Mouse (Mus musculus) forebrain, embryonic 10.5 days (tissue): ENCODE measurements around the gene Phc2. TPM values are rescaled to one million over a fixed set of nuclear protein-coding genes. Genes with fewer than 3 reads are reported as not detected.
"Not testable (repeated sequence)": the region's sequence is repeated elsewhere in the genome, so short reads cannot be mapped to it uniquely, and the experiment has no call there.

Source experiments
- DNase-seq: peaks from one replicate; pipeline ENCODE4 v3.0.0-alpha.2; 2017; ENCODE audit warnings: low spot score; ENCODE audit errors: extremely low spot score
- H3K27ac ChIP-seq: fragments of 300-500 bp; sonication (generic); 2 replicates; pipeline ENCODE4 v1.5.1; 2016; ENCODE audit warnings: mild to moderate bottlenecking
- H3K27me3 ChIP-seq: fragments of 300-500 bp; sonication (generic); 2 replicates; pipeline ENCODE4 v1.6.1; 2016; ENCODE audit warnings: mild to moderate bottlenecking; ENCODE audit not compliant: poor library complexity, severe bottlenecking
- H3K36me3 ChIP-seq: fragments of 300-500 bp; sonication (generic); replicated peaks from 2 replicates; pipeline ENCODE4 v1.6.1; 2016; ENCODE audit warnings: mild to moderate bottlenecking, moderate library complexity
- H3K4me1 ChIP-seq: fragments of 300-500 bp; sonication (generic); 2 replicates; pipeline ENCODE4 v1.6.1; 2016
- H3K4me3 ChIP-seq: fragments of 300-500 bp; sonication (generic); 2 replicates; pipeline ENCODE4 v1.5.1; 2016; ENCODE audit warnings: mild to moderate bottlenecking, moderate library complexity
- H3K9me3 ChIP-seq: fragments of 300-500 bp; sonication (generic); 2 replicates; pipeline ENCODE4 v1.6.1; 2016; ENCODE audit warnings: mild to moderate bottlenecking, moderate library complexity
- WGBS: fragments of 180-500 bp; shearing (Covaris S2); methylation state at CpG from one replicate; pipeline ENCODE4 v1.1.7; 2016; 5-methylcytosine and 5-hydroxymethylcytosine counted together
- polyA plus RNA-seq: library from polyadenylated mRNA; unstranded; fragments of >200 nt; fragmentation: Nextera tagmentation; extraction: Ambion mirVana; gene quantifications from 2 replicates; pipeline ENCODE4 v1.2.1, GENCODE M21; 2016

Gene Phc2
- polyA plus RNA-seq = 23.3 and 23.4 TPM in 2 replicates

GRCm38 (mm10) chr4:128654505-128655381, at the start of gene Phc2:
Gene Phc2 (plus strand): TSS chr4:128654702.
- Histone ChIP-seq H3K4me1 (peaks cover 46% of the 10 kb centered on the region), H3K27ac (peak within 1 kb of the TSS; percentile 79), H3K4me3 (peak within 1 kb of the TSS; percentile 71), H3K36me3 (no peaks in the 10 kb centered on the region), H3K27me3 (peaks cover 51% of the 10 kb centered on the region), H3K9me3 (no peaks in the 10 kb centered on the region)
- under 1% methylated on average over 85 of the region's 85 CpGs for WGBS
- peak; percentile 97 for DNase-seq

GRCm38 (mm10) chr4:128606586-128606985, 47.9 kb upstream of the Phc2 start:
- H3K27me3 ChIP-seq = no peaks in the 10 kb centered on the region
- H3K4me3 ChIP-seq = no peak overlapping the region
- H3K9me3 ChIP-seq = no peaks in the 10 kb centered on the region
- peaks cover 49% of the 10 kb centered on the region for H3K36me3 ChIP-seq
- 98% methylated on average over 7 of the region's 7 CpGs for WGBS
- peaks cover 25% of the 10 kb centered on the region for H3K4me1 ChIP-seq
- no peak for DNase-seq
- H3K27ac ChIP-seq = no peak overlapping the region

- Histone ChIP-seq H3K9me3 (no peaks in the 10 kb centered on the region), H3K27ac (no peak overlapping the region), H3K27me3 (no peaks in the 10 kb centered on the region), H3K4me1 (peaks cover 25% of the 10 kb centered on the region), H3K4me3 (no peak overlapping the region), H3K36me3 (peaks cover 39% of the 10 kb centered on the region)
- no peak for DNase-seq
- WGBS = 93% methylated on average over 11 of the region's 11 CpGs
These were observed 46.8 kb upstream of the Phc2 start for GRCm38 (mm10) chr4:128607661-128608060.

GRCm38 (mm10) chr4:128609276-128609924, 45.1 kb upstream of the Phc2 start:
- no peak for DNase-seq
- WGBS = 13% methylated on average over 27 of the region's 27 CpGs
- peak overlapping the region; percentile 89 for H3K27ac ChIP-seq
- H3K27me3 ChIP-seq = no peaks in the 10 kb centered on the region
- H3K9me3 ChIP-seq = no peaks in the 10 kb centered on the region
- peaks cover 21% of the 10 kb centered on the region for H3K36me3 ChIP-seq
- H3K4me1 ChIP-seq = peaks cover 25% of the 10 kb centered on the region
- peak overlapping the region; percentile 85 for H3K4me3 ChIP-seq

DNA sequence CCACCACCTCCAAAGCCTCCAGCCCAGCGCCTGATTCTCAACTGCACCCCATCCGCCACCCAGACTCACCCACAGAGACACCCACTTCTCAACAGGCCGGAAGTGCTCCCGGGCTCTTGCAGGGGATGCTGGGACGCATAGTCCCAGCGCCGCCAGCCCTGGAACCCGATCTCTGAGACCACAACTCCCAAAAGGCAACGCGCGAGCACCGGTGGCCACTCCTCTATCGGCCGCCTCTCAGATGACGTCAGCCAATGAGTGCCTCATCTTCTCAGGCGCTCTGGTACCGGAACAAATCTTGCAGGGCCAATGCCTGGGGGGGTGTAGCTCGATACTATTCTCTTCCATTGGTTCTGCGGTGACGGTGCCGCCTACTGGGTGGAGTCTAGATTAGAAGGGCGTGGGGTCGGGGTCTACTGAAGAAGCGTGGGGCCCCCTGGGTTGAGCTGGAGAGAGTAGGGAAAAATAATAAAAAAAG, 44.5 kb upstream of the Phc2 start, which contains the start of gene Zscan20:
Zscan20 (minus strand) TSS at position 174 of the 478 bp plus-strand sequence.
- peak within 1 kb of the TSS; percentile 89 for H3K27ac ChIP-seq
- H3K9me3 ChIP-seq = no peaks in the 10 kb centered on the region
- peaks cover 25% of the 10 kb centered on the region for H3K4me1 ChIP-seq
- H3K27me3 ChIP-seq = no peaks in the 10 kb centered on the region
- DNase-seq = peak; percentile 97
- H3K36me3 ChIP-seq = peaks cover 17% of the 10 kb centered on the region; the same call in 1 of the 2 replicates
- peak within 1 kb of the TSS; percentile 85 for H3K4me3 ChIP-seq
- under 1% methylated on average over 24 of the region's 24 CpGs for WGBS

DNA sequence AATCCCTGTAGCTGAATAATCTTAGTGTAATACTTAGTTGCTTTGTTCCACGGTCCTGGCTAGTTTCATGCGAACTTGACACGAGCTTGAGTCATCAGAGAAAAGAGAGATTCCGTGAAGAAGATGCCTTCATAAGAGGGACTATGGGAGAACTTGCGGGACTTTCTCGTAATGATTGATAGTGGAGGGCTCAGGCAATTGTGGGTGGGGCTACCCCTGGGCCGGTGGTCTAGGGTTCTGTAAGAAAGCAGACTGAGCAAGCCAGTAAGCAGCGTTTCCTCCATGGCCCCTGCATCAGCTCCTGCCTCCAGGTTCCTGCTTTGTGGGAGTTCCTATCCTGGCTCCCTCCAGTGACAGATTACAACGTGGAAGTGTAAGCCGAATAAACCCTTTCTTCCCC, 43.8 kb upstream of the Phc2 start:
- peaks cover 4% of the 10 kb centered on the region for H3K27me3 ChIP-seq
- no peak for DNase-seq
- no peaks in the 10 kb centered on the region for H3K9me3 ChIP-seq
- peaks cover 17% of the 10 kb centered on the region; the same call in 1 of the 2 replicates for H3K36me3 ChIP-seq
- 0 out of 2 replicates have a peak overlapping the region, but pooled peaks have one; percentile 35 for H3K27ac ChIP-seq
- 38% methylated on average over 10 of the region's 10 CpGs for WGBS
- H3K4me1 ChIP-seq = peaks cover 25% of the 10 kb centered on the region
- peak overlapping the region; percentile 85 for H3K4me3 ChIP-seq

DNA sequence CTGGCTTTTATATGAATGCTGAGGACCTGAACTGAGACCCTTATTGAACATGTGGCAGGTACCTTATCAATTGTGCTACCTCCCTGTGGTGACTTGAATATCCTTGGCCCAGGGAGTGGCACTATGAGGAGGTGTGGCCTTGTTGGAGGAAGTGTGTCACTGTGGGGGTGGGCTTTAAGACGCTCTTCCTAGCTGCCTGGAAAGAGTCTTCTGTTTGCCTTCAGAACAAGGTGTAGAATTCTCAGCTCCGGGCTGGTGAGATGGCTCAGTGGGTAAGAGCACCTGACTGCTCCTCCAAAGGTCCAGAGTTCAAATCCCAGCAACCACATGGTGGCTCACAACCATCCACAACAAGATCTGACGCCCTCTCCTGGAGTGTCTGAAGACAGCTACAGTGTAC, 42.8 kb upstream of the Phc2 start:
- not testable (repeated sequence) for H3K4me3 ChIP-seq, H3K9me3 ChIP-seq, H3K27ac ChIP-seq, DNase-seq
- WGBS = 82% methylated on average over 3 of the region's 3 CpGs
- Histone ChIP-seq H3K36me3 (peaks cover 13% of the 10 kb centered on the region; the same call in 1 of the 2 replicates), H3K4me1 (peaks cover 25% of the 10 kb centered on the region), H3K27me3 (peaks cover 14% of the 10 kb centered on the region)

DNA sequence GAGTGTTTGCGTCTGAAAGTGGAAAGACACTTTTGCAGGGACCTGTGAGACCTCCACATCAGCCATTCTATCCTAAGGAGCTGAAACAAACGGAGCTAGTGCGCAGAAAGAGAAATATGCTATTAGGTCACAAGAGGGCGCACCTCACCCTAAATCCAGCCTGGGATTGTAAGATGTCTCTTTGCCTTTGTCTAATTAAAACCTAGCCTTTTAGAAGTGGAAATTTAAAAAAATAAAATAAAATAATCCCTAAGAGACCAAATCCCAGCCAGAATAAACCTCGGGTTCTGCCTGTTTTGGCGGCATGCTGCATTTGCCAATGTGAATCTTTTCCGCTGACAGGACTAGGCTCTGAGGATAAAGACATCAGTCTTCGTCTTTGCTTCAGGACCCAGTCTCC, 41.2 kb upstream of the Phc2 start:
- Histone ChIP-seq H3K27me3 (peaks cover 29% of the 10 kb centered on the region), H3K27ac (no peak overlapping the region), H3K4me1 (peaks cover 31% of the 10 kb centered on the region), H3K9me3 (no peaks in the 10 kb centered on the region), H3K36me3 (peaks cover 1% of the 10 kb centered on the region; the same call in 1 of the 2 replicates), H3K4me3 (no peak overlapping the region)
- 25% methylated on average over 8 of the region's 8 CpGs for whole genome bisulfite sequencing
- peak; percentile 61 for DNase-seq

DNA sequence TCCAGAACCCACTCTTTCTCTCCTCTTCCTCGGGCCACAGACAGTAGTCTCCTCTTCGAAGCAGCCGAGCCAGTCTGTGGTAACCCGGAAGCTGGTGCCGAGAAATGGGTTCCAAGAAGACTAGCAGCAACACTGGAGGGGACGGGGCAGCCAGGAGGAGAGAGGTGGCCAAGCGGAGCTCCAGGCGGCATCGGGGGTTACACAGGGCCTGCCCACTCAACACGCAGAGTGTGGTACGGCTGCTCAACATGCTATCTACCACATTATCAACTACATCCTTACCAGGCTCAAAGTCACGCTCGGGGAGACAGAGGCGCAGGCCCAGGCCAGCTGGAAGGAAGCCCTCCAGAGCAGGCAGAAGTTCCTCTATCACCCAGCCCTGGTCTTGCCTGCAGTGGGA, 38.7 kb upstream of the Phc2 start:
- Histone ChIP-seq H3K27ac (no peak overlapping the region), H3K27me3 (peaks cover 30% of the 10 kb centered on the region), H3K4me1 (peaks cover 21% of the 10 kb centered on the region), H3K9me3 (no peaks in the 10 kb centered on the region), H3K4me3 (no peak overlapping the region), H3K36me3 (no peaks in the 10 kb centered on the region)
- WGBS = 94% methylated on average over 14 of the region's 14 CpGs
- no peak for DNase-seq

DNA sequence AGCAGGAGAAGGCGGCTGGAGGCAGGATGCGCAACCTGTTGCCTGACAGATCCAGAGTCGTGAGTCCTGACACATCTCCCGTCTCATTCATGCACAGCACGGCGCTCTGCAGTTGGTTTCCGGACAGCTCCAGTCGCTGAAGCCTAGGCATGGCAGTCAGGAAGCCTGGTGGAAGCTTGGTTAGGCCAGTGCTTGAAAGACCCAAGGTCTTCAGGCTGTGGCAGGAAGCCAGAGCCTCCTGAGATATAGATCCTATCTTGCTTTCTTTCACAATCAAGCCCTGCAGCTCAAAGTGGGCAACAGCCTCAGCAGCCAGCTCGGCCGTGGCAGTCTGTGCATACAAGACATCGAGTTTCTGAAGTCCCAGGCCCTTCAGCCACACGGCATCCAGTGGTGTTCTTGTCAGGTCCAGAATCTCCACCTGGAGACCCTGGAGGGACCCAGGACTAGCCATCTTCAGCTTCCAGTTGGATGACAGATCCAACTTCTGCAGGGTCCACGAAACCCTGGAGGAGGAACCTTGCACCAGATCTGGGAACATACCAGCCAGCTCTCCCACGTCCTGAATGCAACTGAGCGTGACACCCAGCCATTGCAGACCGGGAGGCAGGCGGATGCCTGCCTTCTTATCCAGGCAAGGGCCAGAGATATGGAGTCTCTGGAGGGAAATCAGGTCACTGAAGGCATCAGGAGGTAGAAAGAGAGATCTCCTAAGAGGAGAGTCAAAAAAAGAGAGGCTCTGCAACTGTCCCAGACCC, 37.0 kb upstream of the Phc2 start:
- Histone ChIP-seq H3K36me3 (no peaks in the 10 kb centered on the region), H3K27me3 (peaks cover 30% of the 10 kb centered on the region), H3K9me3 (no peaks in the 10 kb centered on the region), H3K27ac (0 out of 2 replicates have a peak overlapping the region, but pooled peaks have one; percentile 2), H3K4me3 (no peak overlapping the region), H3K4me1 (peaks cover 19% of the 10 kb centered on the region)
- DNase-seq = no peak
- 80% methylated on average over 17 of the region's 17 CpGs for WGBS

- 70% methylated on average over 15 of the region's 15 CpGs for WGBS
- Histone ChIP-seq H3K27ac (peak within 1 kb of the TSS; percentile 53; the same call in 1 of the 2 replicates), H3K4me3 (no peak within 1 kb of the TSS)
These were observed 36.1 kb upstream of the Phc2 start, which contains the start of gene Tlr12 for GRCm38 (mm10) chr4:128618246-128618911. Gene Tlr12 (minus strand): TSS chr4:128618619.

DNA sequence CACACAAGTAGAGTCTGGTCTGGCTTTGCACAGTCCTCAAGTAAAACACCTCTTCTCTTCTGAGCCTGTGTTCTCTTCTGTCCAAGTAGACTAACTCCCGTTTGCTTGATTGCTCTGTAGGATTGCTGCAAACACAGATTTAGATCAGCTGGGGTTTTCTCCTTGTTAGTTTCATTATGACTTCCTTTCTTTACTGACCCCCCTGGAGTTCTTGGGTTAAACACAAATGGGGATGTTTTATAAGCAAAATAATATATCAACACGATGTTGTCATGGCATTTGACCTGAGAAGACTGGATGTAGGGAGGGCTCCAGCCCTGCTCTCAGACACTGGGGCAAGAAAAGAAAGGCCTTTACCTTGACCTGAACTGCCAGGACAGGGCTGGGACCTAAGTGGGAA, 35.5 kb upstream of the Phc2 start:
- Histone ChIP-seq H3K9me3 (no peaks in the 10 kb centered on the region), H3K27me3 (peaks cover 30% of the 10 kb centered on the region), H3K27ac (peak overlapping the region; percentile 53; the same call in 1 of the 2 replicates), H3K4me1 (peaks cover 19% of the 10 kb centered on the region), H3K36me3 (no peaks in the 10 kb centered on the region), H3K4me3 (no peak overlapping the region)
- 59% methylated on average over 2 of the region's 2 CpGs for WGBS
- DNase-seq = no peak

More at GRCm38 (mm10) chr4:128618246-128618911, 36.1 kb upstream of the Phc2 start, which contains the start of gene Tlr12:
- H3K36me3 ChIP-seq = no peaks in the 10 kb centered on the region
- peaks cover 19% of the 10 kb centered on the region for H3K4me1 ChIP-seq
- H3K9me3 ChIP-seq = no peaks in the 10 kb centered on the region
- peaks cover 30% of the 10 kb centered on the region for H3K27me3 ChIP-seq
- no peak for DNase-seq
